Mouse (Mus musculus): ENCODE measurements around the gene Iglon5.

The Iglon5 gene

GRCm38 (mm10) chr7:43464864-43465343 lies 25.0 kb downstream of the Iglon5 start:
- peak; percentile 30 for DNase-seq

DNA sequence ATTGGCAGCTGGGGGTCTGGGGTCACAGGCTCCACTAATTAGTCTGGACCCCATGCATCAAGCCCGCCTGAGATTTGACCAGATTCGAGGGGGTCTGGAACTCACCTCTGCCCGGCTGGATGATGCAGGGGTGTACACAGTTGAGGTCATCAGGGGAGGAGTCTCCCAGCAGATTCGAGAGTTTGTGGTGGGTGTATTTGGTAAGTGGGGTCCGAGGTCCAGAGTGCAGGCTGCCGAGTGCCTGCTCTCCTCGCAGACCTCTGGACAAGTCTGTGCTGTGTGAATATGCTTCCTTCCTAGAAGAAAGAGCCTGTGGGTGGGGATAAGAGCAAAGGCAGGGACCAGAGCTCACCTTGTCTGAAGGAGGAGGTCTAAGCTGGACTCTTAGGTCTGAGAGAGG lies 25.9 kb downstream of the Iglon5 start:
- no peak for DNase-seq

DNA sequence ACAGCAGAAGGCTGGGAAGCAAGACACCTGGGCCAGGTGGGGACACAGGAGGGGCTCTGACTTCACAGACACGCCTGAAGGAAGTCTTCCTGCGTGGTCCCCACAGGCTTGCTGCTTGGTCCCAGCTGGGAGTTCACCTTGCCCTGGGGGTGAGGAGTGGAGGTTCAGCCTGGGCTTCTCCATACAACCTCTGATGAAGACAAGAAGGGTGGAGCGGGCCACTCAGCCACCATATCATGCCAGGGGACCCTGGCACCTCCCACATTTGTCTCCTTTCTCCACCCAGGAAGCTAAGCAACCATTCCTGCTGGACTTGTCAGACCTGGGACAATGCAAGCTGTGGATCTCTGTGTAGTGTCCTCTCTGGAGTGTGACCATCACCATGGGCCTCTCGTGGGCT lies 27.0 kb downstream of the Iglon5 start, which contains the start of gene Vsig10l:
Gene Vsig10l (plus strand): TSS at position 301 of the 400 bp plus-strand sequence.
- DNase-seq, result no peak

DNA sequence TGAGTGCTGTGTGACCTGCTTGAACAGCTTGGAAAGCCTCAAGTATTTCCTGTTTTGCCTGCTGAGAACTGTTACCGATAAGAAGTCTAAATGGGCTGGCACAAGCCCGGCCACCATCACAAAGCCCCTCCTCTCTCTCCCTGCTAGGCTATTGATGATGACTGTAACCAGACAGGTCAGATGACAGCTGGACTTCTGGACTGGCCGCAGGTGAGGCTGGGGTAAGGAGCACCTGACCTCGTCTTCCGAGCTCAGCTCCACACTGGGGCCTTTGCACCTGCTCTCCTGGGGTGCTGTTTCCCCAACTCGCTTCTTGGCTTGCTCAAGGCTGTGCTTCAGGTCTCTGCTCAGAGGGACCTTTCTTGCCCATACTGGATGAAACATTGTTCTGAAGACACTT lies 35.5 kb downstream of the Iglon5 start:
- no peak for DNase-seq

GRCm38 (mm10) chr7:43453599-43454355 lies 36.1 kb downstream of the Iglon5 start:
- no peak for DNase-seq

GRCm38 (mm10) chr7:43452609-43453008 lies 37.3 kb downstream of the Iglon5 start:
- DNase-seq, result peak; percentile 50

DNA sequence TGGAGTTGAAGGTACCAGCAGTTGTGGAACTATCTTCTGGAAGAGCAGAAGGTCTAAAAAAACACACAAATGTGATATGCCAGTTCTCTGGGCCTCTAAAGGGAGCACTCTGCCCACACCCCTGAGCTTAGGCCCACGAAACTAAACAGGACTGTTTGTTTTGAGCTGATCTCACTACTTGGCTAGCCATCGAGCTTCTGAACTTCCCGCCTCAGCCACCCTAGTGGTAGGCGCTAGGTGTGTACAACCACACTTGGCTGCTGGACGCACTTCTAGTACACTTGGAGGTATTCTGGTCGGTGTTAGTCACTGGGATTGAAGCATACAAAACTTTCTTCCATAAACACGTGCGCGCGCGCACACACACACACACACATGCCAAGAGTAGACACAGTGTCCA lies 38.1 kb downstream of the Iglon5 start:
- no peak for DNase-seq

- no peak for DNase-seq
Measured at GRCm38 (mm10) chr7:43449811-43450210, 40.1 kb downstream of the Iglon5 start.

- no peak for DNase-seq
Measured at GRCm38 (mm10) chr7:43448246-43448645, 41.6 kb downstream of the Iglon5 start.

DNA sequence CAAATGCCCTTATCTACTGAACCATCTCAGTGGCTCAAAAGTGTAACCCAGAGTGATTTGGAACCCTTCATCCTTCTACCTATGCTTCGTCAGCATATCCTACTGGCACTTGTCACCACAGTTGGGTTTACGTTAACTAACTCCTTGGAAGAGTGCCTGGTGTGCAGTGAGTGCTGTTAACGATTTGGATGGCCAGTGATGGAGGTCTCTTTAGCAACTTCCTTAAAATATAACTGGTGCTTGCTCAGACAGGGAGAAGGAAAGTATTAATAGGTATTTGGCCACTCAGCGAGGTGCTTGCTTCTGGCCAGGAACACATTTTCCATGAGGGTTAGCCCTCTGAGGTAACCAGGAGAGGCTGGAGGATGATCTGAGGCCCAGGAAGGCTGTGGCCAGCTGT lies 42.1 kb downstream of the Iglon5 start:
- no peak for DNase-seq

DNA sequence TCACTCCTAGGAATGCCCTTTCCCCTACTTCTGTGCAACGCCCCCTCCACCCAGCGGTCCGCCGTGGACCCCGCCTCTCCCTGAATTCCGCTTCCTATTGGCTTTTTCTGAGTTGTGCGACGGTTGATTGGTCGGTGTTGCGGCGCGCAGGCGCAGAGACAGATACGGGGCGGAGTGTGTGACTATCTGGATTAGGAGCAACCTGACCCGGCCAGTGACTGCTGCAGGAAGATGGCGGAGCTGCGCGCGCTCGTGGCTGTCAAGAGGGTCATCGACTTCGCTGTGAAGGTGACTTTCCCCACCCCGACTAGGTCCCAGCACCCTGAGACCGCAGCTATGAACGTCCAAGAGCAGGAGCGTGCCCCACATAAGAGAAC lies 46.0 kb downstream of the Iglon5 start, which contains the start of the genes Etfb and Gm45233:
Gene Etfb (plus strand): TSS at position 167 of the 377 bp plus-strand sequence.
Gene Gm45233 (plus strand): TSS at position 212 of the 377 bp plus-strand sequence.
- peak; percentile 98 for DNase-seq

- peak; percentile 93 for DNase-seq
Measured at GRCm38 (mm10) chr7:43443126-43443916, 46.6 kb downstream of the Iglon5 start.

GRCm38 (mm10) chr7:43442684-43443083 lies 47.2 kb downstream of the Iglon5 start:
- no peak for DNase-seq

DNA sequence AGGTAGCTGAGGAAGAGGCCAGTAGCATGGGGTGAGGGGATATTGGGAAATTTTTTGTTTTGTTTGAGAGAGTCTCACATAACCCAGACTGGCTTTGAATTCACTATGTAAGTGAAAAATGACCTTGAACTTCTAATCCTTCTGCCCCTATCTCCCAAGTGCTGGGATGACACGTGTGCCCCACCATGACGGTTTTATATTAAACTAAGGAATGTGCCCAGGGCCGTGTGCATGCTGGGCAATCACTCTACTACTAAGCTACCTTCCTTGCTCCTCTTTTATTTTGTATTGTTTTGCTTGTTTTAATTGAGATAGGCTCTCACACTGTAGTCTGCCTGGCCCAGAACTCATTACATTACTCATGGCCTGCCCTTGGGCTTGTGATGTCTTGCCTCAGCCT lies 48.8 kb downstream of the Iglon5 start:
- no peak for DNase-seq

DNA sequence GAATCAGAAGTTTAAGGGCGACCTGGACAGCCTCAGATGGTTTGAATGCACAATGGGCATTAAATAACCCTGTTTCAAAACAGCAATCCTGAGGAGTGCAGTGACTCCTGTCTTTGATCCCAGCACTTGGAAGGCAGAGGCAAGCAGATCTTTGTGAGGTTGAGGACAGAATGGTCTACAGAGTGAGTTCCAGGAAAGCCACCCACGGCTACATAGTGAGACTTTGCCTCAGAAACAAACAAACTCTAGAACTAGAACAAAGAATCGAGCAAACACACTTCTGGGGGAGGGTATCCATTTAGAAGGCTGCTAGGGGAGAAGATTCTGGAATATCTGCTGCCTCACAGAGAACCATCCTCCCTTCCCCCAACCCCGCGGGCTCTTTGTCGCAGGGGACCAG lies 49.4 kb downstream of the Iglon5 start, which contains the start of gene Cldnd2:
Gene Cldnd2 (plus strand): TSS at position 301 of the 400 bp plus-strand sequence.
- DNase-seq, result no peak

- DNase-seq, result no peak
Measured at GRCm38 (mm10) chr7:43438611-43439010, 51.3 kb downstream of the Iglon5 start.

GRCm38 (mm10) chr7:43436341-43437255 lies 53.3 kb downstream of the Iglon5 start, which contains the start of gene Nkg7:
Gene Nkg7 (plus strand): TSS chr7:43437073.
- DNase-seq, result no peak

DNA sequence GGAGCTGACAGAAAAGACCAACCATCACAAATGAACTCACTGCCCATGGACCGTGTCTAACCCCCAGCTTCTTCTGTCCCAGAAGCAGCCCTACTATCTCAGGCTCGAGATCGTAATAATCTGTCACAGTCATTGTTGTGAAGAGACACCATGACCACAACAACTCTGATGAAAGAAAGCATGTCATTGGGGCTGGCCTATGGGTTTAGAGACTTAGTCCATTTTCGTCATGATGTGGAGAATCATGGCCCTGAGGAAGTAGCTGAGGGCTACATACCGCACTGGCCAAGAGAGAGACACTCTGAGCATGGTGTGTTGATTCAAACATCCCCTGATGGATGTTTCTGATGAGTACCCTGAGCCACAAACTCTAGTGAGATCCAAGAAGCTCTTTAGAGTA lies 55.2 kb downstream of the Iglon5 start:
- no peak for DNase-seq

DNA sequence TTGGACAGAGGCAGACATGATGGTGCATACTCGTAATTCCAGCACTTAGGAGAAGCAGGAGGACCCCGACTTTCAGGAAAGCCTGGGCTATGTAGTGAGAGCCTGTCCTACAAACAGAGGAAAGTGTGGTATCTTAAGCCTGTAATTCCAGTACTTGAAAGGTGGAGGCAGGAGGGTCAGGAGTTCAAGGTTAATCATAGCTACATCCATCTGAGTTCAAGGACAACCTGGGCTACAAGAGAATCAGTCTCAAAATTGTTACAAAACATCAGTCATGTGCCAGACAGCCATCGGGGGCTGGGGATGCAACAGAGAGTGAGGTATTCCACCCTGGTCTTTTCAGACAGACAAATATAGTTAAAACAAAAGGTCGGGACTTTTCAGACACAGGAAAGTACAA lies 57.0 kb downstream of the Iglon5 start:
- no peak for DNase-seq

DNA sequence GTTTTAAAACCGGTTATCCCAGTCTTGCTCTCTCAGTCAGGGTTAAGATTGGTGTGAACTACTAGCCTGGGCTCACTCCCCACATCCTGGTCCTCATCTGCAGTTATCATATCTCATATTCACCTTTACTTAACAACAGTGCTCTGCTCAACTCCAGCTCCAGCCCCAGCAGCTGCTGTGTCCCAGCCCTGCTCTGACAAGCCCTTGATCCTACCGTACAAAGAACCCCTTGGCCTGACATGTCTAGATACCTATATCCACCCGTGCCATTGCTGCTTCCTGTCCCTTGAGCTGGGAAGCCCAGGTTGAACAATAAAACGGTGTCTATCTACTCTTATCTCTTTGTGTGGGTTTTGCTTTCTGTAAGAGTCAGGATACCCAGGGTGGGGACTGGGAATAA lies 60.4 kb downstream of the Iglon5 start:
- no peak for DNase-seq

GRCm38 (mm10) chr7:43427406-43427805 lies 62.5 kb downstream of the Iglon5 start, which contains the start of gene Lim2:
Gene Lim2 (plus strand): TSS chr7:43427670.
- no peak for DNase-seq

- no peak for DNase-seq
Measured at GRCm38 (mm10) chr7:43423991-43424625, 65.8 kb downstream of the Iglon5 start.
